Mouse (Mus musculus) kidney, adult 2 months (tissue): ENCODE measurements around the gene Crybb2.

Source experiments
- CTCF ChIP-seq: fragments of 200-500 bp; conservative IDR thresholded peaks from 2 replicates; pipeline ENCODE4 v1.5.1; 2011; ENCODE audit warnings: low read depth, mild to moderate bottlenecking, control low read depth, low read length, moderate library complexity, mixed read lengths; ENCODE audit not compliant: insufficient read depth, insufficient read length
- POLR2A ChIP-seq: fragments of 200-500 bp; IDR thresholded peaks from one replicate; pipeline ENCODE4 v1.6.1; 2011; ENCODE audit warnings: low read depth, low read length, control low read depth

DNA sequence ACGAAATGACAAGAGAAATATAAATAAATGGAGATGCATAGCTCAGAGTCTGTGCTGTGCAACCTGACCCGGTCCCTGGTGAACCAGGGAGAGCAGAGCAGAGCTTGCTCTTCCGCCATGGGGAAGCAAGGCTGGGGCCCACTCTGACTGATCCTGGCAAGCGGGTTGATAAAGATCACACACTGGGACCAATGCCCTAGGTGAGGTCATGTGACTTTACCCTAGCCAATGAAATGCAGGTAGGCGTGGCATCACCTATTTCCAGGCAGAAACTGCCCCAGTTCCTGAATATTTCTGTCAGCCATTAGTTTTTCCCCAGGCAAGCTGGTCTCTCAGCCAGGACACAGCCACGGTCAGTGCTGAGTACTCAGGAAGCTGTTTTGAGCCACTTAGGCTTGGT lies 48.8 kb upstream of the Crybb2 start:
- TF ChIP-seq POLR2A (no peak), CTCF (no peak)
